Mouse (Mus musculus) limb, embryonic 14.5 days (tissue): ENCODE measurements around the gene Camta1. TPM values are rescaled to one million over a fixed set of nuclear protein-coding genes. Genes with fewer than 3 reads are reported as not detected.
A peak's percentile ranks its signal among the peaks of the same experiment; 100 is the strongest.

Source experiments
- ATAC-seq: fragments of 200-750 bp; cut with Nextera tagmentation; 2 replicates; pipeline ENCODE4 v1.8.0; 2017; ENCODE audit warnings: low read depth, moderate number of reproducible peaks, moderate TSS enrichment; ENCODE audit not compliant: low FRiP score
- DNase-seq: peaks from one replicate; pipeline ENCODE4 v3.0.0-alpha.2; 2015; ENCODE audit warnings: low spot score
- H3K27ac ChIP-seq: fragments of 300-500 bp; sonication (generic); replicated peaks from 2 replicates; pipeline ENCODE4 v1.5.1; 2014; ENCODE audit warnings: low read depth, mild to moderate bottlenecking, low read length, moderate library complexity, mixed read lengths
- H3K27me3 ChIP-seq: fragments of 300-500 bp; sonication (generic); 2 replicates; pipeline ENCODE4 v1.6.1; 2014; ENCODE audit warnings: low read length, mixed read lengths; ENCODE audit not compliant: control insufficient read depth, insufficient read depth
- H3K36me3 ChIP-seq: fragments of 300-500 bp; sonication (generic); 2 replicates; pipeline ENCODE4 v1.6.1; 2014; ENCODE audit warnings: mild to moderate bottlenecking, low read length, moderate library complexity, mixed read lengths; ENCODE audit not compliant: control insufficient read depth, insufficient read depth
- H3K4me1 ChIP-seq: fragments of 300-500 bp; sonication (generic); 2 replicates; pipeline ENCODE4 v1.6.1; 2014; ENCODE audit warnings: antibody characterized with exemption, low read length, mixed read lengths; ENCODE audit not compliant: control insufficient read depth, insufficient read depth
- H3K4me2 ChIP-seq: fragments of 300-500 bp; sonication (generic); replicated peaks from 2 replicates; pipeline ENCODE4 v1.6.1; 2014; ENCODE audit warnings: low read depth, mild to moderate bottlenecking, low read length, moderate library complexity; ENCODE audit not compliant: severe bottlenecking
- H3K4me3 ChIP-seq: fragments of 300-500 bp; sonication (generic); replicated peaks from 2 replicates; pipeline ENCODE4 v1.5.1; 2014; ENCODE audit warnings: low read length
- H3K9ac ChIP-seq: fragments of 300-500 bp; sonication (generic); 2 replicates; pipeline ENCODE4 v1.6.1; 2014; ENCODE audit warnings: mild to moderate bottlenecking, low read depth, low read length, moderate library complexity; ENCODE audit not compliant: severe bottlenecking
- H3K9me3 ChIP-seq: fragments of 300-500 bp; sonication (generic); 2 replicates; pipeline ENCODE4 v1.6.1; 2016; ENCODE audit warnings: low read length; ENCODE audit not compliant: control insufficient read depth
- POLR2A ChIP-seq: fragments of 200-500 bp; IDR thresholded peaks from 2 replicates; pipeline ENCODE4 v1.8.0; 2012; ENCODE audit warnings: inconsistent platforms, mild to moderate bottlenecking, moderate library complexity, borderline replicate concordance; ENCODE audit not compliant: insufficient read depth, insufficient read length; ENCODE audit errors: extremely low read depth
- WGBS: fragments of 180-500 bp; shearing (Covaris S2); extraction: QIAGEN DNeasy Blood & Tissue Kit; methylation state at CpG from one replicate; pipeline ENCODE4 v1.1.7; 2014; 5-methylcytosine and 5-hydroxymethylcytosine counted together
- polyA plus RNA-seq, 2 experiments: library from polyadenylated mRNA; depleted of rRNA in 1 of 2; stranded (reverse) in 1 of 2; unstranded in 1 of 2; fragments of >200 nt; fragmentation: Nextera tagmentation in 1 of 2; extraction: Ambion mirVana in 1 of 2; gene quantifications; 2 replicates each; pipeline versions ENCODE4 v1.2.1 to v1.2.3; 2012 to 2014

The Camta1 gene
- polyA plus RNA-seq, 2 experiments, result 28.6 to 78.8 TPM

GRCm38 (mm10) chr4:151087358-151087757 lies 774.3 kb downstream of the Camta1 start:
- no peak for TF ChIP-seq POLR2A
- no peak overlapping the region for H3K9ac ChIP-seq
- no peaks in the 10 kb centered on the region for H3K27me3 ChIP-seq
- peaks cover 10% of the 10 kb centered on the region; the same call in 1 of the 2 replicates for H3K36me3 ChIP-seq
- no peaks in the 10 kb centered on the region for H3K9me3 ChIP-seq
- 91% methylated on average over 1 of the region's 1 CpGs for WGBS
- H3K4me3 ChIP-seq, result no peak overlapping the region
- ATAC-seq, result no peak
- H3K27ac ChIP-seq, result no peak overlapping the region
- no peaks in the 10 kb centered on the region for H3K4me1 ChIP-seq
- DNase-seq, result no peak
- no peak overlapping the region for H3K4me2 ChIP-seq

DNA sequence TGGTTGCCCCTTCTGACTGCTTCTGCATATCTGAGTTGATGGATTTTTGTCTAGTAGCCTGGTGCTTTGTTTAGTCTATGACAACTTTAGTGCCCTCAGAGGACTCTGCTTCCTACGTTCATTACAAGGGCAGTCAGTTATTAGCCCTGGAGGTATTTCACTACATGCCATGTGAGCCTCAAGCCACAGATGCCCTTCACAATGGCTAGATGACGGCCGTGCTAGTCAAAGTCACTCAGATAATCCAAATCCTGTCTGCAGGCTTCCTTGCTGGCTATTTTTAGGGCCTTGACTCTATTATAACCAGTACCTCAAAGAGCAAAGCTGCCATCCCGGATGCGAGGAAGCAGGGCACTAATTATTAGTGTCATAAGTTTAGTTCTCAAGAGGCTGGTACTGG lies 778.6 kb downstream of the Camta1 start:
- H3K36me3 ChIP-seq, result peaks cover 10% of the 10 kb centered on the region; the same call in 1 of the 2 replicates

DNA sequence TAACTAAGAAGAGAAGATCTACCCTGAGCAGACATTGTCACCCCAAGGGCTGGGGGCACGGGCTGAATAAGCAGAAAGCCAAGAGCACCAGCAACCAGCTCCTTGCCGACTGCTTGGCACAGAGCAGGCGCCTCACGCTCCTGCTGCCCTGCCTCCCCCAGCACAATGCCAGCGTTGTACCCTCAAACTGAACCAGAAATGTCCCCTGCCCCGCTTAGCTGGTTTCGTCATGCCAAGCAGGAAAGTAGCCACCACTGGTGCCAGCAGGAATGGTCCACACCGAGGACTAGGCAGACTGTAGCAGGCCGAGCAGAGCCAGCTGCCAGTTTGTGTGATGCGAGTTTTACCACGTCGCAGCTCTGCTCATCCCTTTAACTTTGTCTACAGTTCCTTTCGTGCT lies 779.7 kb downstream of the Camta1 start:
- Histone ChIP-seq H3K36me3 (peaks cover 18% of the 10 kb centered on the region), H3K27ac (no peak overlapping the region), H3K27me3 (no peaks in the 10 kb centered on the region), H3K4me3 (no peak overlapping the region), H3K4me2 (no peak overlapping the region), H3K9me3 (no peaks in the 10 kb centered on the region), H3K4me1 (no peaks in the 10 kb centered on the region), H3K9ac (no peak overlapping the region)
- 94% methylated on average over 13 of the region's 13 CpGs for WGBS
- DNase-seq (no peak), ATAC-seq (no peak)
- TF ChIP-seq POLR2A, result no peak

More for the DNA sequence above, 778.6 kb downstream of the Camta1 start:
- Histone ChIP-seq H3K4me3 (no peak overlapping the region), H3K4me2 (no peak overlapping the region), H3K9ac (no peak overlapping the region), H3K27ac (no peak overlapping the region), H3K4me1 (no peaks in the 10 kb centered on the region), H3K27me3 (no peaks in the 10 kb centered on the region), H3K9me3 (no peaks in the 10 kb centered on the region)
- ATAC-seq, result no peak
- WGBS, result 77% methylated on average over 5 of the region's 5 CpGs
- no peak for DNase-seq
- no peak for TF ChIP-seq POLR2A

DNA sequence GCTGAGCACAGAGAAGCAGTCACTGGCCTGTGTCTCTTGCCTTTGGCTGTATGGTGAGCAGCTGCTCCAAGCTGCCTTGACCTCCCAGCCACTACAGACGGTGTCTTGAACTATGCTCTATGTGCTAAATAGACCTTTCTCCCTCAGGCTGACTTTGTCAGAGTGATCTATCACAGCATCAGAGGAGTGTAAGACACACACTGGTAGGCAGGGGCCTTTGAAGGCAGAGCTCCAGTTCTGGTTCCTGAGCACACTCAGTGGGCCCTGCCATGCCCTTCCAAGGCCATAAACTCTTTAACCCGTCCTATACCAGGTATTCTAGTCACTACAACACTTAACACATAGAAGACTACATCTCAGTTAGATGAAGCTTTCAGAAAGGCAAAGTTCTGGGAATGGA lies 780.3 kb downstream of the Camta1 start:
- Histone ChIP-seq H3K4me3 (no peak overlapping the region), H3K36me3 (peaks cover 21% of the 10 kb centered on the region), H3K27ac (no peak overlapping the region), H3K9me3 (no peaks in the 10 kb centered on the region), H3K27me3 (no peaks in the 10 kb centered on the region), H3K4me2 (no peak overlapping the region), H3K4me1 (no peaks in the 10 kb centered on the region), H3K9ac (no peak overlapping the region)
- DNase-seq (no peak), ATAC-seq (no peak)
- 58% methylated on average over 2 of the region's 2 CpGs for WGBS
- TF ChIP-seq POLR2A, result no peak

GRCm38 (mm10) chr4:151074817-151075216 lies 786.9 kb downstream of the Camta1 start:
- ATAC-seq (no peak), DNase-seq (no peak)
- no peak overlapping the region for H3K27ac ChIP-seq
- no peaks in the 10 kb centered on the region for H3K27me3 ChIP-seq
- no peak for TF ChIP-seq POLR2A
- no peaks in the 10 kb centered on the region for H3K4me1 ChIP-seq
- H3K9me3 ChIP-seq, result no peaks in the 10 kb centered on the region
- 95% methylated on average over 15 of the region's 15 CpGs for WGBS
- H3K36me3 ChIP-seq, result peaks cover 23% of the 10 kb centered on the region
- no peak overlapping the region for H3K4me2 ChIP-seq
- no peak overlapping the region for H3K4me3 ChIP-seq
- no peak overlapping the region for H3K9ac ChIP-seq

DNA sequence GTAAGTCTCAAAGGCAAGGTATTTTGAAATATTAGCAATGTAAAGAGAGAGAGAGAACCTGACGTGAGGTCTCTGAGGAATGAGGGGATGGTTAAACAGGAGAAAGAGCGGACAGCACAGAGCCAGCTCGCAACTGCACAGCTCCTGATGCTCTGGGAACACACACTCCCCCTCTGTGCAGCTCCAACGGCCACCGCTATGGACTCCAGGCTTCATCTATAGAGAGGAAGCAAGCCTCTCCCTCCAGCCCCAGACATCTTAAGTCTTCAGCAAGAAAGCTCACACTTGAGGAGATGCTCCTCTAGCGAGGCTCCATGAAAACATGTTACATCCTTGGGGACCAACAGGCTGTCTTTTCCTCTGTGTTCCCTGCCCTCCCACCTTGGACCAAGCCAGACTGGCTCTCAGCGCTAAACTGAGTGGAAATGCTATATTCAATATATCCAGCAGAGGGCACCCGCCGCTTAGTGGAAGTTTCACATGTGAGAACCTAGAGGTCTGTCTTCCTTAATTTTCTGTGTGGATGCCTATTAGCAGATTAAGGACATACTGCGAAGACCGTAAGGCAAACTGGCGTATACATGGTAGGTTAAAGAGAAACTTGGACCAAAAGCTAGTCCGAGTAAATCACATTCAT lies 788.5 kb downstream of the Camta1 start:
- H3K36me3 ChIP-seq, result peaks cover 23% of the 10 kb centered on the region
- WGBS, result 59% methylated on average over 13 of the region's 13 CpGs

More for the DNA sequence above, 788.5 kb downstream of the Camta1 start:
- Histone ChIP-seq H3K9me3 (no peaks in the 10 kb centered on the region), H3K4me2 (no peak overlapping the region), H3K27ac (no peak overlapping the region), H3K4me3 (no peak overlapping the region), H3K27me3 (no peaks in the 10 kb centered on the region), H3K9ac (no peak overlapping the region), H3K4me1 (no peaks in the 10 kb centered on the region)
- ATAC-seq (peak; percentile 81), DNase-seq (peak; percentile 87)
- no peak for TF ChIP-seq POLR2A
